Mouse (Mus musculus) gastrocnemius, postnatal 25 days (tissue): Measurements from ENCODE around the gene Xpot. TPM values are rescaled to one million over a fixed set of nuclear protein-coding genes. Genes with fewer than 3 reads are reported as not detected.

Experiments
- DNase-seq: peaks from one replicate; pipeline ENCODE4 v3.0.0; 2022
- long read RNA-seq, 2 experiments: library from polyadenylated mRNA; stranded (forward); transcript quantifications; one replicate each; pipeline ENCODE4 v2.0.0; 2021
- total RNA-seq, 2 experiments: library from RNA; stranded (reverse); gene quantifications; 1 replicate in 1 of 2; 2 replicates in 1 of 2; pipeline ENCODE4 v1.2.3; 2021

The Xpot gene
- total RNA-seq, result 10 to 100 TPM; 18.8 to 20.8 TPM
- long read RNA-seq, experiment 1, partial matches to known transcripts, result 11 of 14 reads
- long read RNA-seq, experiment 1, other reads (novel, unspliced or antisense), result 3 of 14 reads
- long read RNA-seq, experiment 2, full-length matches to known transcripts, result 1 of 10 reads
- long read RNA-seq, experiment 2, partial matches to known transcripts, result 0 of 10 reads
- long read RNA-seq, experiment 2, other reads (novel, unspliced or antisense), result 9 of 10 reads

DNA sequence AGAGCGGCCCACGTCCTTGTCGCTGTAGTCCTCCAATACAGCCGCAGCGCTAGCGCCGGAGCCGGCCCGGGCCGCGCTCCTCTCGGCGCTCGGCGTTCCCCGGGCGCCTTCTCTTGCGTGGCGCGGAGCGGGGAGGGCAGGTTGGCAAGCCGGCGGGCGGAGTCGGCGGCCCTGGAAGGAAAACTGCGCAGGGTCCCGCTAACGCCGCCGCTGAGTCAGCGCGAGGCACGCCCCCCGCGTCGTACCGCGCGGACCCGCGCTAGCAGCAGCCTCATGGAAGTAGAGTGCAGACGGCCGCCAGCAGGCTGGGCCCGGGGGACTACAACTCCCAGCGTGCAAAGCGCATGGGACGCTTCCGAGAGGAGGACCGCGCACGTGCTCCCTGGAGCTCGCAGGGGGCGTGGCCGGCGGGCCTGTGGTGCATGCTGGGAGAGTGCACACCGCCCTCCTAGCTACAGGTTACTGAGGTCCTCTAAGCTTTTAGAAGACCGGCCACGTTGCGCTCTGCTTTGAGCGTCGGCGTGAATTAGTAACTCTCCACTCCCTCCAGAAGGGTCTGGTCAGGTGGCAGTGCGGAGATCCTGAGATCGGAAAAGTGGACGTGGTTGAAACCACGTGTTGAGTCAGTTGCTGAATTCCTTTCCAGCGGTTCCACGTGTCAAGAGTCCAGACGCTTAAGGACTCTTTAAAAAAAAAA is at the start of gene Xpot:
Gene Xpot, minus strand, starts transcription at position 147 of the 697 bp plus-strand sequence.
- peak; percentile 98 for DNase-seq

DNA sequence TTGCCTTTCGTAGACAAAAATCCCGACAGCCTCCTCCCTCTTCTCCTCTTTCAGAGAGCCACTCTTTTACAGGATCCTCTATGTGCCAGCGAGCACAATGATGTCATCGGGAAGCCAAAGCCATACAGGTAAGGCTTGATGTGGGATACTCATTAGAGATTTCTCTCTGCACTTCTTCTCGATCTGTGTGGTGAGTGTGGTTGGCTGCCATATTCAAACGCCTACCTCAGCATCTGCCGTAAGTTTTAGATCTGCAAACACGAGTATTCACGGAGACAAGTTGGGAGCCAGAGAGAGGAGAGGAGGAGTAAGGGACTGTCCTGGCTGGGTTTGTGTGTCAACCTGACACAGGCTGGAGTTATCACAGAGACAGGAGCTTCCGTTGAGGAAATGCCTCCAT is 43.0 kb upstream of the Xpot start:
- no peak for DNase-seq

DNA sequence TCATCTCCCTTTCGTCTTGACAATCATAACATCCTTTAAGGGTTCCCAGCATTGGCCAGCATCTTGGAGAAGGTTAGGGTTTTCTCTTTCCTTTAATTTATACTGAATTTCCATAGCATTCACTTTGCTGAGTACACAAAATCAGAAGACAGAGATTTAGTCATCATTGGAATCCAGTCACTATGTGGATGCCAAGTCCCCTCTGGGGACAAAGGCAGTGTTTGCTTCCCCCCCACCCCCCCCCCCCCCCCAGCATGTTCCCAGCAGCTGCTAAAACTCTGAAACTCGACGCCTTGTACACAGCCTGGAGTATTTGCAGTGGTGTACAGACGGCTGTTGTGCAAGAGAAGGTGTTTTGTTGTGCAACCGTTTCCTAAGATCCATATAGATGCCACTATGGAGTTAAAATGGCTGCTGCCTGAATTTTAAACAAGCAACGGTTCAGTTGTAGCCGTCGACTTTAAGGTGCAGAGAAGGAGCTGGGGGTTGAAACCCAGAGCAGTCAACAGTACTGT is 39.6 kb upstream of the Xpot start:
- DNase-seq, result no peak

DNA sequence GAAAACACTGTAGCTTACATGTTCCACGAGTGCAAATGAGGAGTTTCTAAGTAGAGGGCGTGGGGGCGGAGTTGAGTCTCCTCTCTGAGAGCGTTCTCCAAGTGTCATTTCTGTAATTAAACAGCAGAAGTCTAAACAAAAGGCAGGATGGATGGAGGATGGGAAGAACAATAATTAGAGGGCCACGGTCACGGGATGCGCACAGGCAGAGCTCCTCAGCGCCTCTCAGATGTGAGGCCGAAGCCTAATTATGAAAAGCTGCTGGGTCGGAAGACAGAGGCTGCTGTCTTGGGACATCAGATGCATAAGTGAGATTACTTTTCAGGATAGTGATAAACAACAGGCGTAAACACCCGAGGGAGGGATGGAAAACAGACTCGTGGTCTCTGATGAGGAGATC is 37.5 kb upstream of the Xpot start:
- no peak for DNase-seq

DNA sequence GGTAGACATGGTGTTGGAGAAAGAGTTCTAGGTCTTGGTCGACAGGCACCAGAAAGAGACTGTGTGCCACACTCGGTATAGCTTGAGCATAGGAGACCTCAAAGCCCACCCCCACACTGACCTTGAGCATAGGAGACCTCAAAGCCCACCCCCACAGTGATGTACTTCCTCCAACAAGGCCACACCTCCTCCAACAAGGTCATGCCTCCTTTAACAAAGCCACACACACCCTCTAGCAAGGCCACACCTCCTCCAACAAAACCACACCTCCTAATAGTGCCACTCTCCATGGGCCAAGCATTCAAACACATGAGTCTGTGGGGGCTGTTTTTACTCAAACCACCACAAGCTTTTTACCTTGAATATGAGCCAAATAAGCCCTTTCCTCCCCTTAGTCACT is 36.6 kb upstream of the Xpot start:
- no peak for DNase-seq

DNA sequence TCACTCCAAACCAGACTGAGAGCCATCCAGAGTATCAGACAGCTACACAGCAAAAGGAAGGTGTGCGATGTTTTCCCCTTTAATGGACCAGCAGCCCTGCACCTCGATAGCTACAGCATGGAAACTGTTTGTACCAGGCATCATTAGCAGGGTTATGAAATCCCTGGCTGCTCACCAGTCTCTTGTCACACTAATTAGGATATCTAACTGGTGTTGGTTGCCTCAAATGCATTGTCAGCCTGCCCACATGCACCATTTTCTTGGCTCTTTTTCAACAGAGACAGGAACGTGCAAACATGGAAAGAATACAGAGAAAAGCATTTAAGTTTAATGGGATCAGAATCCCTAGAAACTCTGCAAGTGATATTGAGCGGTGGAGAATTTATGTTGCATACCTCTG is 29.8 kb upstream of the Xpot start:
- no peak for DNase-seq

DNA sequence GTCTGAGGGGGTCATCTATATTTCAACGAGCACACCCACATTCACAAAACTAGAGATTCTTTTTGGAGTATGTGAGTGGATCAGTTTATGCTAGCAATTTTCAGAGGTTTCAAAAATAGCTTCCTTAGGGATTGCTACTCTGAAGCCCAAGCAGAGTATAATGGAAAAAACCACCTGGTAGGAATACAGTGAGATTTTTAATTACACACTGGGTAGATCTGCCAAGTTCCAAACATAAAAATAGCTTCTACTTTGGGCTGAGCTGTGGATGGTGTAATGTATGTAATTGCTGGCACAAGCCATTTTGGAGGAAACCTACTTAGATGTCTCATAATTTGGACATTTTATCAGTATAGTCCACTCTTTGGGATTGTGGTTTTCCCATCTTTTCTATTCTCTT is 26.9 kb upstream of the Xpot start:
- DNase-seq, result no peak

DNA sequence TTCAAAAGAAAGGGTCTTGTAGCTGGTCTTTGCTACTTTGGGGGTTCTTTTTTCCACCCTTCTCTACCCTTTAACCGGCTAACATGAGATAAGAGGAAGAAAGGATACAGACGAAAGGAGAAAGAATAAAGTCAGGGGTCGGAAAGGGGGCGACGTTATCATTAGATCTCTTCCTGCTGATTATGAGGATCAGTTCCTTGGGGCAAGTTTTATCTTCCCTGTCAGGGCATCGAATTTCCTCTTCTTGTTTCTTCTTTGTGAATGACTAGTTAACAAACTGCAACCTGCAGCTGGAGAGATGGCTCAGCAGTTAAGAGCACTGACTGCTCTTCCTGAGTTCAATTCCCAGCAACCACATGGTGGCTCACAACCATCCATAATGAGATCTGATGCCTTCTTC is 20.2 kb upstream of the Xpot start:
- DNase-seq, result no peak

DNA sequence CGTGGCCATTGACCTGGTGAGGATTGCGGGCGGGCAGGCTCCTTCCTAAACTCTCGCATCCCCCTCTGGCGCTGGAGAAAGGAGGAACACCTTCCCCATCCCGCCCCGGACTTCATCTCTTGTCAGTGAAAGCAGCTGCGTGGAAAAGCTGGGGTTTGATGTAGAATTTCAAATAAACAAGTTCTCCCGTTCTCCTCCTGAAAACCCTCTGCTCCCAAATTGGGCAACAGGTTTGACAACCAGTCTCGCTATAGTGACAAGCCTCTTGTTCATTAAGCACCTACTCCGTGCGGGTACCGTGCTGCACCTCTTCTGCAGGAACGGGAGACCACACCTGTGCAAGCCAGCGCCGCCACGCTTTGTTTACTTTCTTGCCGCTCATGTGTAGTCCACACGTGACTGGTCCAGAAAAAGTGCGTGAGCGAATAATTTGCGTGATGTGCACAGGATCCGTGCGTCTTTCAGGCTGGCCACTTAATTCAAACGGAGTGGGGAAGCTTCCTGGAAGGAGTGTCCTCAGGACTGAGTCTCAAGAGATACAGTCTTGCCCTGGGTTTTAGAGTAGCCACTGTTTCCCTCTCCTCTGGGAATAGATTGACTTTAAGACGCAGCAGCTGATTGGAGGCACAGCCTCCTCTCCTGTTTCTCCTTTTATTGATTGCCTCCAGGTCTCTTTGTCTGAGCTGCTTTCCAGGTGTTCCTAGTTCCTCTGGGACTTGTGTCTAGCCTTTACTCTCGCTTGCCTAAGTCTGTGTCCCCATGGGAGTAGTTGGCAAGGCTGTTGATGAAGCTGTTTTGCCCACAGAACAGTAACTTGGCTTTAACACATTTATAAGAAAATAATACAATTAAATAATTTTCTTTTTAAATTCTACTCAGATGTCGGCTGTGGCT is 16.2 kb upstream of the Xpot start:
- DNase-seq, result no peak

DNA sequence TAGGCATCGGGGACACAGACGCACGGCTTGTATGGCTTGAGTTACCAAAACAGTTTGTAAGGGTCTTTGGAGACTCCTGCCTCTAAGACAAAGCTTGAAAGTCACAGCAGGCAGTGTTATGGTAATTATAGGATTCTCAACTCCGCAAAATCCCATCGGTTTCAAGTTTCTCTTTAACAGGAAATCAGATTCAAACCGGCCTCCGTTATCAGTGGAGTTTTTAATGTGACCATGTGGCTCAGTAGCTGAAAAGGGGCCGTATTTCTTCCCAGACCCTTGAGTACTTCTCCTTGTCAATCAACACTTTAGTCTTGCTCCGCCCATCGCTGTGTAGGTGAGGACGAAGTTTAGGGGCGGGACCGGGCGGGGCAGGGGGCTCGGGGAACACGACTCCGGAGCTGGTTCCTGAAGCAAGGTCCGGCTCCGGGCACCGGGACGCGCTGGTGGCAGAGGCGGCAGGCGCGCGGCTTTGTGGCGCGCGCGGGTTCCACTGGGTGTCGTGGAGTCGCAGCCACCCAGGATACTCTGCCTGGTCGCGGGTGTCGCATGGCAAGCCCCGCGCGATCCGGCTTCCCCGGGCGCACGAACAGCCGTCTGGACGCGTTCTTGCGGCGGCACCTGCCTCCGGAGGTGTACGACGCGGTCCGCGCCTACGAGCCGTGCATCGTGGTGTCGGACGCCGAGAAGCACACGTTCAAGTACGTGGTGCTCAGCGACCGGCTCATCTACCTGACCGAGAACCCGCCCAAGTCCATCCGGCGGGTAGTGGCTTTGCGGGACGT is 15.3 kb upstream of the Xpot start, which contains the start of gene D930020B18Rik:
Gene D930020B18Rik, plus strand, starts transcription at position 317 of the 782 bp plus-strand sequence.
- no peak for DNase-seq

DNA sequence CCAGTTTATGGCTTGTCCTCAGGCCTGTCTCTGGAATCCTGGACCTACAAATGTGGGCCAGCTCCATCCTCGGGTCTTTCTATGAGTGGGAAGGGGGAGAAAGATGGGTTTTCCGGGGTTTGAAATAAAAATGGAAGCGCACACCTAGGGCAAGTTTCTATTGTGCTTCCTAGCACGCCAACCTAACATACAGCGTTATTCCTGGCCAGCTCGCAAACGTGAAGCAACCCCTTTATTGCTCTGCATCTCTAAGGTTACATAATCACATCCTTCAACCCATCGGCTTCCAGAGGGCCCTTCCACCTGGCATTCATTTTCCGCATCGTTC is 14.8 kb upstream of the Xpot start:
- no peak for DNase-seq

DNA sequence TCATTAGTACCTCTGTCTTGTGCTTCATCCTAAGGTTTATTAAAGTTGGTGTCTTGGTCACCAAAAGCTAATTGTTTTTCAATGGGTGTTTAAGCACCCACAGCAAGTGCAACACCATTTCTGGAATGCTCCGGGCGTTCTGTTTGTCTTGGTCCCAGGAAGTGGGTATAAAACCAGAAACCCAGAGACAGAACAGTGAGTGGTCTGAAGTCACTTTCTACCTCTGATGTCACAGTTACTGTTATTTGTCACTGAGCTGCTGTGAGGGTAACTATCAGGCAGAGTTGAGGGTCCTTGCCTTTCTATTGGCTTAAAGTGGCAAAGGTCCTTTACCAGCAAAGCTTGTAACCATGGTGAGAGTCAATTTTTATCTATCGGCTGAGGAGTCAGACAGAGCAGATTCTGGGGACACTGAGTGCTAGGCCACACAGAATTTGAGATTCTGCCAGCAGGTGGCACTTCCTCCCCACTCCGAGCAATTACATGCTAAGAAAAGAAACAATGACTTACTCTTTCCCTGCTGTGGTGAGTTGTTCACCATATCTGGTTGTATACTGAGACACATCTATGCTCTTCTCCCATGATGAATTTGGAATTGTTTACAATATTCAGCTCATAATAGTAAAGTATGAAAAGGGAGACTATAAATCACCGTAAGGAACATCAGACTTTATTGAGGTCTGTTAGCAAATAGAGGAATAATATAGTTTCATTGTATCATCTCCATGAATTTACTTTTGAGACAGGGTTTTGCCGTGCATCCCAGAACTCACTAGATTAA is 14.2 kb upstream of the Xpot start:
- DNase-seq, result no peak

DNA sequence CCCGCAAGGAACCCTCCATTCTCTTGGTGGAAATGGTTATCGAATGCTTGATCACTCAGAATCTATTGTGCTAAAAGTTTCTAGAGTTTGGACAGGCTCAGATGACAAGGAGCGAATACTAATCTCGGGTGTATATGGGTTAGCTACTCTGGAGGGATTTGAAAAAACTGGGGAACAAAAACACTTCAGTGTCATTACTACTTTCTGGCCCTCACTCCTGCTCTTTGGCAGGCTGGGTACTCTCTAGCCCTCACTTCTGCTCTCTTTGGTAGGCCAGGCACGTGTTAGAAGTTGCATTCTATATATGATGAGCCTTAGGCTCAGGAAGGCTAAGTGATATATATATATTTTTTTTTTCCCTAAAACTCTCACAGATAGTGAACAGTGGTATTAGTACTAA is 13.4 kb upstream of the Xpot start:
- DNase-seq, result no peak

DNA sequence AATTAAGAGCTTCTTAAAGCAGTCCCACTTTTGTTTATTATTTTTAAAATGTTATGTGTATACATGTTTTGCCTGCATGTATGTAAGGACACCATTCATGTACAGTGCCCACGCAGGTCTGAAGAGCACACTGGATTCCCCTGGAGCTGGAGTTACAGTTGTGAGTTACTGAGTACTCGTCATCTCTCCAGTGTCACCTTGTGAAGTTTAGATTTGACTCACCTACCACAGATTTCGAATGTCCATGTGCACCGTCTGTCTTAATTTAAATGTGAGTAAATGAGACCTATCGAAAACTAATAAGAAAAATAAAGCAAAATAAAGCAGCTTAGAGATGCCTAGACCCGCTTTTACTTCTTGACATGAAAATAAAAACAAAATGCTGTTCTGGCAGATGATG is 10.1 kb upstream of the Xpot start:
- no peak for DNase-seq

DNA sequence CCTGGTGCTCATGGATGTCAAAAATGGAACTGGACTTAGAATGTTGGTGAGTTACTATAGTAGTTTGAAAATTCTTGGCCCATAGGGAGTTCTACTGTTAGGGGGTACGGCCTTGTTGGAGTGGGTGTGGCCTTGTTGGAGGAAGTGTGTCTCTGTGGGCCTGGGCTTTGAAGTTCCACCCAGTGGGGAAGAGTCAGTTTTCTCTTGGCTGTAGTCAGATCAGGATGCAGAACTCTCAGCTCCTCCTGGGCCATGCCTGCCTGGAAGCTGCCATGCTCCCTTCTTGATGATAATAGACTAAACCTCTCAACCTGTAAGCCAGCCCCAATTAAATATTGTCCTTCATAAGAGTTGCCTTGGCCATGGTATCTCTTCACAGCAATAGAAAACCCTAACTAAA is 8.0 kb upstream of the Xpot start:
- DNase-seq, result no peak

DNA sequence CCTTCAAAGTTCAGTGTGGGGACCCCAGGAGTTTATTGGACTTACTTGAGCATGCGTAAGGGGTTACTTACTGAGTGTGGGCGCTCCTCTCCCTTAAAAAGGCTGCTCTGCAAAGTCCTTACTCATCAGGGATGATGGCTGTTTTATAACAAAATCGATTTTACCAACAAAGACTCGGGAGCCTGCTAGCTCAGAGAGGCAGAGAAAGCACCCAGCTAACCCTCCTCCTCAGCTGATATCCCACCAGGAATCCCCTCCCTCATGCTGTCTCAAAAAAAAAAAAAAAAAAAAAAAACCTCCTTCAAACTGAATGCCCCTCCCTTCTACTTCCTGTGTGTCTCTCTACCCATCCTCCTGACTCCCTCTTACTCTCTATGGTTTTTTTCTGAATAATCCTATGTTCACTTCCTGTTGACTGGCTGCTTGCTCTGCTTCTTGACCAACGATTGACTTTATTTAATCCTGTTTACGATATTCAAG is 2.5 kb upstream of the Xpot start:
- DNase-seq, result no peak

DNA sequence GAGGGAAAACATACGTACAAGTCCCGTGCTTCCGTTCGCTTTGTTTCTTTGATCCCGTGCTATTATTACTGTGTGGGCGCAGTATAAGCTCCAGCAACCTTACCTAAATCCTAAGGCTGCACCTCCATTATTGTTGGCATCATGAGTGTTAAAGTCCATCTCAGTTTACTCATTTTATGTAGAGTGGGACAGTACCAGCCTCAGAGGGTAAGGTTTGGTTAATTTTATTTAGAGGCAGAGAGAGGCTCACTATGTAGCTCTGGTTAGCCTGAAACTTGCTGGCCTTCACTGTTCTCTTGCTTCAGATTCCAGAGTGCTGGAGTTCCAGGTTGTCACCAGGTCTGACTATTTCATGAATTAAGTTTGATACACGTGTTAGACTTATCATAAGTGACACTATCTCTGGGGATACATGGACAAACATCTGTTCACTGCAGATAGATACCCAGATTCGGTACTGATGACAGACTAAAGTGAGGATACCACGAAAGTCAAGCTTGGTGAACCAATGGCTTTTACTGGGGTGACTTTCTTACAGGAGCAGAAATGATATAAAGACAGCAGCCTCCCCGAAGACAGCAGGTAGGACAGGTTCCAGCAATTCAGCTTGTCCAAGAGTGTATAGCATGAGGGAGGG is 1.2 kb upstream of the Xpot start:
- no peak for DNase-seq

DNA sequence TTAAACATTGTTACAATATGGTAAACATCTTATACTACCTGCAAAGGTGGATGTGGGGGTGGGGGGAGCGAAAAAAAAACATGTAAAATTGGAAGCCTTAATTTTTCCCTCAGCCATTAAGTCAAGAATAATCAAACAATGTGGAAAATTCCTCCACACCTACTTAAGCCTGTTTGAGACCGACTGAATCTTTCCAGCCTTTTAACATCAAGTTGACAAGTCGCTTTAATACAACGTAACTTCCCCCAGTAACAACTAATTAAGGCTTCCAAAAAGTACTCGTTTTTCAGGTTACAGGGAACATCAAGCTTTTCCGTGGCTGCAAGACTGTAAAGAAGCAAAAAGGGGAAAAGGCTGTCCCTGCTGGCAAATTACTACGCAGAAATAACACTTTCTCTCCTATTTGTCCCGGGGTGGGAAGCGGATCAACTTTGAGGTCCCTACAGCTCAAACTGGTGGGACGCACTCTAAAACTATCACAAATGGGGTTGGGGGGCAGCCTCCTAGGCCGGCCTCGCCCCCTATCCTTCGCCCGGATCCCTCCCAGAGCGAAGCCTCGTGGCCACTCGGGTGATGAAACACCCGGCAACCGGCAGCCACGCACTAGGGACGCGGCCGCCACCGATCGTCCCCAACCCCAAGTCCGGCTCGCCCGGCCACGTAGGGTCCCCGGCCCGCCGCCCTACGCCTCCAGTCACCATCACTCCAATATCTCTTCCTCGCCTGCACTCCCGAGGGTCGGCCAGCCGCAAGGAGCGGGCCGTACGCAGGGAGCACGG is 536 bp downstream of the Xpot start:
- no peak for DNase-seq

DNA sequence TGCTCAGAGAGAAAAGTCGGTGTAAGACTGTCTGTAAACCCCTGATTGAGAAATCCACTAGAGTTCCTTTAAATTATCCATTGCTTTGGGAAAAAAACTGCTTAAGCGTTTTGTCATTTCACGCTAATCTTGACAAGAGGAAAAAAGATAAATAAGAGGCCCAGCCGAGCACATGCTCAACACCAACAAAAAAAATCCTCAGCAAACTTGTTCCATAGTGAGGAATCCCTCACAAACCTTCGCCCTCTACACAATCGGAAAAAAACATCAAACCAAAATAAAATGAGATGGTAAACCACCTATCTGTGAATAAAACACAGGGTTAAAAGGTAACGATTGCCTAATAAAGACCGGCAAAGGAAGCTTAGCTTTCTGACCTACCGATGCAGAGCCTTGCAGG is 1.1 kb downstream of the Xpot start:
- DNase-seq, result no peak

DNA sequence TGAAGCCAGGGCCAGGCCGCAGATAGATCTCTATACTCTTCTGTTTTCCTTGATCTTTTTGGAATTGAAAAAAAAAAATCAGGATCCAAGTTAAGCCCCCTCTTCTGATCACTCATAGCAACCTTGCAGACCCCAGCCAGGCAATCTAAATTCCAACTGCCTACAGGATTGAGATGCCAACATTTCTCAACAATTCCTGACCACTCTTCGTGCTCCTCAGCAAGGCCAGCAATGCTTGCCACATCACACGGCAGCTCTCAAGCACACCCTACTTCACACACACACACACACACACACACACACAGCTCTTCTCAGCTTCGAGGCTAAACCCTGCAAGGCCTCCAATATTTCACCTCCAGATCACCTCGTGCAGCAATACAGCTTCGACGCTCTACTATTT is 2.5 kb downstream of the Xpot start:
- DNase-seq, result no peak
